Mouse (Mus musculus): ENCODE data around the gene Arap2. TPM values are rescaled to one million over a fixed set of nuclear protein-coding genes. Genes with fewer than 3 reads are reported as not detected.

Gene Arap2
- polyA plus RNA-seq, 1 experiment from 2014 or later, result 2.0 TPM

DNA sequence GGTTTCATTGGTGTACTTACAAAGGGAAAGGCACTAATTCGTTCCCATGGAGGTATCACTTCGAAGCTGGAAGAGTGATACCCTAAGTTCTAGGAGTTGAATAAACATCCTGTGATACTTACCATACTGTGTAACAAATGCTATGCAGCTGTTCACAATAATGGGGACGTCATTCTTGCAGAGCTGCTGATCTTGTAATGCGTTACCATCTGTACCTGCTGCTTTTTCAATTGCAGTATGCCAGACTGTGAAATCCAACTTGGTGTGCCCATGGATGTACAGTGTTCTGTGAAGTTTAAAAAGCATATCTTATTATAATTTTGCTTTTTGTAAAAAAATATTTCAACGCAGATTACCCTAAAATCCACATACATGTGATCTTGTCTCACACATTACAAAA lies 112.0 kb downstream of the Arap2 start:
- no peak for ATAC-seq (ENCODE audit: low FRiP score, low TSS enrichment)
- no peak overlapping the region for H3K4me2 ChIP-seq (replicated peaks; ENCODE audit: low read depth, low read length)
- H3K9me3 ChIP-seq (ENCODE audit: low read length), result no peaks in the 10 kb centered on the region
- no peaks in the 10 kb centered on the region for H3K4me1 ChIP-seq (ENCODE audit: insufficient read depth, low read length)
- 60% methylated on average over 5 of the region's 5 CpGs for WGBS
- no peak overlapping the region for H3K27ac ChIP-seq (ENCODE audit: low read length)
- H3K4me3 ChIP-seq (ENCODE audit: low read length), result no peak overlapping the region
- H3K27me3 ChIP-seq (ENCODE audit: insufficient read depth, low read length), result no peaks in the 10 kb centered on the region
- no peak overlapping the region for H3K9ac ChIP-seq (replicated peaks; ENCODE audit: low read length)
- no peaks in the 10 kb centered on the region for H3K36me3 ChIP-seq (ENCODE audit: insufficient read depth, low read length)

DNA sequence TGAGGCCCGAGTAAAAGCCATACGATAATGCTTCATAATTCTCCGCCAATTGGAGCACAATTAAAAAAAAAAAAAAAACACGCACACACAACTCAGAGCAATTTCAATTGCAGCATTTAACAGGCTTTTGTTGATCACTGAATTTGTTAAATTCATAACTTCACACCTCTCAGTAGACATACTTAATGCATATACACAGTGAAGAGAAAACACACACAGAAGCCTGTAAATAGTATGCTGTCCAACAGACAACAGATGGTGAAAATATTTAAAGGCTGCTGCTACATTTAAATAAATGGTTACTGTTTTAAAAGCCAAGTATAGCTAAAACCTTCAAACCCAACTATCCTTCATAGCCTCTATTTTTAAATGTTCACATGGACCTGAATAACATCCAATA lies 123.6 kb downstream of the Arap2 start:
- Histone ChIP-seq H3K4me3 (ENCODE audit: low read length) (no peak overlapping the region), H3K36me3 (ENCODE audit: insufficient read depth, low read length) (no peaks in the 10 kb centered on the region), H3K27me3 (ENCODE audit: insufficient read depth, low read length) (no peaks in the 10 kb centered on the region), H3K9me3 (ENCODE audit: low read length) (no peaks in the 10 kb centered on the region), H3K4me1 (ENCODE audit: insufficient read depth, low read length) (no peaks in the 10 kb centered on the region), H3K4me2 (replicated peaks; ENCODE audit: low read depth, low read length) (no peak overlapping the region), H3K27ac (ENCODE audit: low read length) (no peak overlapping the region), H3K9ac (replicated peaks; ENCODE audit: low read length) (no peak overlapping the region)
- 92% methylated on average over 4 of the region's 4 CpGs for WGBS
- ATAC-seq (ENCODE audit: low FRiP score, low TSS enrichment), result no peak

- Histone ChIP-seq H3K4me3 (ENCODE audit: low read length) (no peak overlapping the region), H3K9me3 (ENCODE audit: low read length) (no peaks in the 10 kb centered on the region), H3K4me2 (replicated peaks; ENCODE audit: low read depth, low read length) (no peak overlapping the region), H3K36me3 (ENCODE audit: insufficient read depth, low read length) (no peaks in the 10 kb centered on the region), H3K9ac (replicated peaks; ENCODE audit: low read length) (no peak overlapping the region), H3K27me3 (ENCODE audit: insufficient read depth, low read length) (no peaks in the 10 kb centered on the region), H3K4me1 (ENCODE audit: insufficient read depth, low read length) (no peaks in the 10 kb centered on the region), H3K27ac (ENCODE audit: low read length) (no peak overlapping the region)
- no peak for ATAC-seq (ENCODE audit: low FRiP score, low TSS enrichment)
- WGBS, result 66% methylated on average over 8 of the region's 8 CpGs
These were observed 125.5 kb downstream of the Arap2 start for GRCm38 (mm10) chr5:62640501-62640900.

DNA sequence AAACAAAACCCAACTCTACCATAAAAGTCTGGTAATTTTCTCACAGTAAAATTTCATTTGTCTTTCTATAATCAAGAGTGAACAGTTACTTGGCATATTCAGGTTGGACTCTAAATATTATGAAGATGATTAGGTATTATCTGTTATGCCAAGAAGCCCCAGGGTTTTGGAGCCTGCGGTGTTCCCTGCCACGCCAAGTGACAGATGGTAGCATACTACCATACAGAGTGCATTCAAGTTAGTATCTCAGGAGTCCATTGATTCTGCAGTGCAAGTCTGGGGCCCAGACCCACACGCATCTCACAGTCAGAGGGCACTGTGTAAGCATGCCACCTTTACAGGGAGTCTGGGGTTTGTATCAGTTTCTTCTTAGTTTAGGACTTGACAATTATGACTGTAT lies 129.6 kb downstream of the Arap2 start:
- Histone ChIP-seq H3K4me2 (replicated peaks; ENCODE audit: low read depth, low read length) (no peak overlapping the region), H3K27me3 (ENCODE audit: insufficient read depth, low read length) (no peaks in the 10 kb centered on the region), H3K9me3 (ENCODE audit: low read length) (no peaks in the 10 kb centered on the region), H3K9ac (replicated peaks; ENCODE audit: low read length) (no peak overlapping the region), H3K4me1 (ENCODE audit: insufficient read depth, low read length) (no peaks in the 10 kb centered on the region), H3K4me3 (ENCODE audit: low read length) (no peak overlapping the region), H3K36me3 (ENCODE audit: insufficient read depth, low read length) (no peaks in the 10 kb centered on the region), H3K27ac (ENCODE audit: low read length) (no peak overlapping the region)
- ATAC-seq (ENCODE audit: low FRiP score, low TSS enrichment), result no peak
- WGBS, result 85% methylated on average over 3 of the region's 3 CpGs

DNA sequence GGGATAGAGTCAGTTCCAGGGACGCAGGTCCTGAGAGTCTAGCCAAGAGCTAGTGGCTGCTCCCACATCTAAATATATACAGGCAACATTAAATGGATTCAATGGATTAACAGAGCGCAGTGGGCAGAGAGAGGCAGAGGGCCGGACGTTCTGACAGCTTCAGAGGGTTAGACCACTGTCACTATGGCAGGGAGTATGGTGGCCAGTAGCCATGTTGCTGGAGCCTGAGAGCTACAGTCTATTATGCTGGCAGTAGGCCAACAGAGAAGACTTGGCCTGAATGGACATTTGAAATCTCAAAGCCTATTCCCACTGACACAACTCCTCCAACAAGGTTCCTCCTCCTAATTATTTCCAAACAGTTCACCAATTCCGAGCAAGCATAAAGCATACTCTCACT lies 137.1 kb downstream of the Arap2 start:
- no peak overlapping the region for H3K27ac ChIP-seq (ENCODE audit: low read length)
- no peaks in the 10 kb centered on the region for H3K27me3 ChIP-seq (ENCODE audit: insufficient read depth, low read length)
- WGBS, result 89% methylated on average over 5 of the region's 5 CpGs
- H3K36me3 ChIP-seq (ENCODE audit: insufficient read depth, low read length), result no peaks in the 10 kb centered on the region
- no peaks in the 10 kb centered on the region for H3K9me3 ChIP-seq (ENCODE audit: low read length)
- H3K4me2 ChIP-seq (replicated peaks; ENCODE audit: low read depth, low read length), result no peak overlapping the region
- H3K4me3 ChIP-seq (ENCODE audit: low read length), result no peak overlapping the region
- H3K9ac ChIP-seq (replicated peaks; ENCODE audit: low read length), result no peak overlapping the region
- no peak for ATAC-seq (ENCODE audit: low FRiP score, low TSS enrichment)
- no peaks in the 10 kb centered on the region for H3K4me1 ChIP-seq (ENCODE audit: insufficient read depth, low read length)

DNA sequence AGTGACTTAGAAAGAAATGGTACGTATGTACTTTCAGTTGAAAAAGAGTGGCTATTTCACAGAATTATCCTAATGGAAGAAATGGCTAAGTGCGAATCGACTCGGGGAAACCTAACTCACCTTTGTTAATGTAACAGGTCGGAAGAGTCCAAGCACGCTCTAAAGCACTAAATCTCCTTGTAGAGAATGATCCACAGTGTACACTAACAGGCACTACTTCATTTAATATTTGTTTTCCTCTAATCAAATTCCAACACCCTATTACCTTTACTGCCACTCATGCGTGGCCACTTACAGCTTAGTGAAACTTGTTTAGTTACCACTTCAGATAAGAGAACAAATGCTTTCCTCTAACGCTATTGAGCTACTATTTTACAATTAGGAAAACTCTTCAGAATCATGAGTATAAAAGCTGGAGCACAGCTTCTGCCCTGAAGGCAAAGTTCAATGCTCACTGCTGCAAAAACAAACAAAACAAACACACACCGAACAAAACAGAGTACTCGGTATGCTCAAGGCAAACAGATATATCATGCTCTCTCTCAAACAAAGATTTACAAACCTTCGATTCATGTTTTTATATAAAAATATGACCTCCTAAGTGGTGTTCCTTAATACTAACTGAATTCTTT lies 143.0 kb downstream of the Arap2 start:
- Histone ChIP-seq H3K27me3 (ENCODE audit: insufficient read depth, low read length) (no peaks in the 10 kb centered on the region), H3K9me3 (ENCODE audit: low read length) (no peaks in the 10 kb centered on the region), H3K36me3 (ENCODE audit: insufficient read depth, low read length) (no peaks in the 10 kb centered on the region), H3K4me2 (replicated peaks; ENCODE audit: low read depth, low read length) (no peak overlapping the region), H3K9ac (replicated peaks; ENCODE audit: low read length) (no peak overlapping the region), H3K4me1 (ENCODE audit: insufficient read depth, low read length) (no peaks in the 10 kb centered on the region), H3K27ac (ENCODE audit: low read length) (no peak overlapping the region), H3K4me3 (ENCODE audit: low read length) (no peak overlapping the region)
- 75% methylated on average over 11 of the region's 11 CpGs for WGBS
- no peak for ATAC-seq (ENCODE audit: low FRiP score, low TSS enrichment)

GRCm38 (mm10) chr5:62618286-62618685 lies 147.7 kb downstream of the Arap2 start:
- Histone ChIP-seq H3K4me1 (ENCODE audit: insufficient read depth, low read length) (no peaks in the 10 kb centered on the region), H3K4me3 (ENCODE audit: low read length) (no peak overlapping the region)
- no peak for ATAC-seq (ENCODE audit: low FRiP score, low TSS enrichment)

DNA sequence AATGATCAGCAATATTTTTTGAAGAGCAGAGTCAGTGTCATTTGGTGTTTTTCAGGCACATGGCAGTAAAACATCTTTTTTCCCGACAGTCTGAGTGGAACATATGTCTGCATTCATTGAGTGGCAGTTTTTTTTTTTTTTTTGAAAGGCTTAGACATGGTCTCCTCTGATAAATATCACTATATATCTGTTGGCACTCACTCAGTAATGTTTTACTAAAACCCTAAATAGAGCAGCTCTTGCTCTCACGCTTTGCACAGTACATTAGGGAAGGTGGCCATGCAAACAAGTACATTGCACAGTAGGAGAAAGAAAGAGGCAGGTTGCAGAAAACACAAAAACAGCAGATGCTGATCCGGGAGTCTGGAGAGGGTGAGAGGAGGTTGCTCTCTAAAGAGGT lies 154.0 kb downstream of the Arap2 start:
- no peak overlapping the region for H3K27ac ChIP-seq (ENCODE audit: low read length)
- 81% methylated on average over 3 of the region's 3 CpGs for WGBS
- H3K9ac ChIP-seq (replicated peaks; ENCODE audit: low read length), result no peak overlapping the region
- H3K4me2 ChIP-seq (replicated peaks; ENCODE audit: low read depth, low read length), result no peak overlapping the region
- no peak overlapping the region for H3K4me3 ChIP-seq (ENCODE audit: low read length)
- no peaks in the 10 kb centered on the region for H3K4me1 ChIP-seq (ENCODE audit: insufficient read depth, low read length)
- H3K9me3 ChIP-seq (ENCODE audit: low read length), result no peaks in the 10 kb centered on the region
- ATAC-seq (ENCODE audit: low FRiP score, low TSS enrichment), result no peak
- H3K36me3 ChIP-seq (ENCODE audit: insufficient read depth, low read length), result no peaks in the 10 kb centered on the region
- H3K27me3 ChIP-seq (ENCODE audit: insufficient read depth, low read length), result no peaks in the 10 kb centered on the region

More at GRCm38 (mm10) chr5:62618286-62618685, 147.7 kb downstream of the Arap2 start:
- H3K9me3 ChIP-seq (ENCODE audit: low read length), result no peaks in the 10 kb centered on the region
- H3K36me3 ChIP-seq (ENCODE audit: insufficient read depth, low read length), result no peaks in the 10 kb centered on the region
- H3K4me2 ChIP-seq (replicated peaks; ENCODE audit: low read depth, low read length), result no peak overlapping the region
- no peak overlapping the region for H3K9ac ChIP-seq (replicated peaks; ENCODE audit: low read length)
- no peaks in the 10 kb centered on the region for H3K27me3 ChIP-seq (ENCODE audit: insufficient read depth, low read length)
- no peak overlapping the region for H3K27ac ChIP-seq (ENCODE audit: low read length)

DNA sequence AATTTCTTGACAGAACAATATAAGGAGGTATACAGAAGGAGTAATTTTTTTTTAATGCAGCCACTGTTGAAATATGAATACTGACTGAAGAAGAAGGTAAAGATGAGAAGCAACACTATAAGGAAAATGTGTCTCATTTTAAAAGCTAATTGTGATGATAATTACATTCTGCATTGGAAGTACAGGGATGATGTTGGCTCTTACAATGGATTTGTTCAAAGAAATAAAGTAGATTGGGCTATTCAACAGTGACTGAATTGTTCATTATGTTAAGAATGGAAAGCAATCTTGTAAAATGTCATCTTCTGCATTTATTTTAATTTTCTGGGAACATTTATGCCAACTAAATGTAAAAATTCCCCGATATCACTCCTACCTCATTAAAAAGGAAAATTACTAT lies 178.6 kb downstream of the Arap2 start:
- Histone ChIP-seq H3K9ac (replicated peaks; ENCODE audit: low read length) (no peak overlapping the region), H3K36me3 (ENCODE audit: insufficient read depth, low read length) (no peaks in the 10 kb centered on the region), H3K27me3 (ENCODE audit: insufficient read depth, low read length) (no peaks in the 10 kb centered on the region), H3K27ac (ENCODE audit: low read length) (no peak overlapping the region), H3K4me2 (replicated peaks; ENCODE audit: low read depth, low read length) (no peak overlapping the region), H3K9me3 (ENCODE audit: low read length) (no peaks in the 10 kb centered on the region), H3K4me1 (ENCODE audit: insufficient read depth, low read length) (no peaks in the 10 kb centered on the region), H3K4me3 (ENCODE audit: low read length) (no peak overlapping the region)
- ATAC-seq (ENCODE audit: low FRiP score, low TSS enrichment), result no peak
- 93% methylated on average over 1 of the region's 1 CpGs for WGBS

DNA sequence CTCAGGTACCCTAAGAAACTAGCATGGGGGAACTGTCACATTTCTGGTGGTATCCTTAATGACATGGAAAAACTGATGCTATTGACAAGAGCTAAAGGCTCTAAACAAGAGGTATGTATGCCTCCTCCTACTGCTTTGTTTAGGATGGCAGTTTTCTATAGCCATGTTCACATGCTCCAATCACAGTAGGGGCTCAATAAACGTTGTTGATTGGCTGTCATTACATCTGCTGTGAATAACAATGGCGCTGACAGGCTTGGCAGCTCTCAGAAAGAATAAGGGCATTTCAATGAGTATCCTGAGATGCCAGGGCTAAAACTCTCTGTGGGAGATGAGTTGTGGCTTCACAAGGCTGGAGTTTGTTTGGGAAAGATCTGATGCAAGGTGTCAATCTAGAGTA lies 183.3 kb downstream of the Arap2 start:
- Histone ChIP-seq H3K27me3 (ENCODE audit: insufficient read depth, low read length) (no peaks in the 10 kb centered on the region), H3K9me3 (ENCODE audit: low read length) (no peaks in the 10 kb centered on the region), H3K9ac (replicated peaks; ENCODE audit: low read length) (no peak overlapping the region), H3K4me3 (ENCODE audit: low read length) (no peak overlapping the region), H3K4me2 (replicated peaks; ENCODE audit: low read depth, low read length) (no peak overlapping the region), H3K4me1 (ENCODE audit: insufficient read depth, low read length) (no peaks in the 10 kb centered on the region), H3K27ac (ENCODE audit: low read length) (no peak overlapping the region), H3K36me3 (ENCODE audit: insufficient read depth, low read length) (no peaks in the 10 kb centered on the region)
- no peak for ATAC-seq (ENCODE audit: low FRiP score, low TSS enrichment)
- 30% methylated on average over 2 of the region's 2 CpGs for WGBS

Measured in kidney, embryonic 16.5 days (tissue).